Mouse (Mus musculus) limb, embryonic 14.5 days (tissue): ENCODE results near the gene Rufy3. TPM values are rescaled to one million over a fixed set of nuclear protein-coding genes. Genes with fewer than 3 reads are reported as not detected.

Source experiments
- ATAC-seq: fragments of 200-750 bp; cut with Nextera tagmentation; 2 replicates; pipeline ENCODE4 v1.8.0; 2017; ENCODE audit warnings: low read depth, moderate number of reproducible peaks, moderate TSS enrichment; ENCODE audit not compliant: low FRiP score
- DNase-seq: peaks from one replicate; pipeline ENCODE4 v3.0.0-alpha.2; 2015; ENCODE audit warnings: low spot score
- H3K27ac ChIP-seq: fragments of 300-500 bp; sonication (generic); replicated peaks from 2 replicates; pipeline ENCODE4 v1.5.1; 2014; ENCODE audit warnings: low read depth, mild to moderate bottlenecking, low read length, moderate library complexity, mixed read lengths
- H3K27me3 ChIP-seq: fragments of 300-500 bp; sonication (generic); 2 replicates; pipeline ENCODE4 v1.6.1; 2014; ENCODE audit warnings: low read length, mixed read lengths; ENCODE audit not compliant: control insufficient read depth, insufficient read depth
- H3K36me3 ChIP-seq: fragments of 300-500 bp; sonication (generic); 2 replicates; pipeline ENCODE4 v1.6.1; 2014; ENCODE audit warnings: mild to moderate bottlenecking, low read length, moderate library complexity, mixed read lengths; ENCODE audit not compliant: control insufficient read depth, insufficient read depth
- H3K4me1 ChIP-seq: fragments of 300-500 bp; sonication (generic); 2 replicates; pipeline ENCODE4 v1.6.1; 2014; ENCODE audit warnings: antibody characterized with exemption, low read length, mixed read lengths; ENCODE audit not compliant: control insufficient read depth, insufficient read depth
- H3K4me2 ChIP-seq: fragments of 300-500 bp; sonication (generic); replicated peaks from 2 replicates; pipeline ENCODE4 v1.6.1; 2014; ENCODE audit warnings: low read depth, mild to moderate bottlenecking, low read length, moderate library complexity; ENCODE audit not compliant: severe bottlenecking
- H3K4me3 ChIP-seq: fragments of 300-500 bp; sonication (generic); replicated peaks from 2 replicates; pipeline ENCODE4 v1.5.1; 2014; ENCODE audit warnings: low read length
- H3K9ac ChIP-seq: fragments of 300-500 bp; sonication (generic); 2 replicates; pipeline ENCODE4 v1.6.1; 2014; ENCODE audit warnings: mild to moderate bottlenecking, low read depth, low read length, moderate library complexity; ENCODE audit not compliant: severe bottlenecking
- H3K9me3 ChIP-seq: fragments of 300-500 bp; sonication (generic); 2 replicates; pipeline ENCODE4 v1.6.1; 2016; ENCODE audit warnings: low read length; ENCODE audit not compliant: control insufficient read depth
- POLR2A ChIP-seq: fragments of 200-500 bp; IDR thresholded peaks from 2 replicates; pipeline ENCODE4 v1.8.0; 2012; ENCODE audit warnings: inconsistent platforms, mild to moderate bottlenecking, moderate library complexity, borderline replicate concordance; ENCODE audit not compliant: insufficient read depth, insufficient read length; ENCODE audit errors: extremely low read depth
- WGBS: fragments of 180-500 bp; shearing (Covaris S2); extraction: QIAGEN DNeasy Blood & Tissue Kit; methylation state at CpG from one replicate; pipeline ENCODE4 v1.1.7; 2014; 5-methylcytosine and 5-hydroxymethylcytosine counted together
- polyA plus RNA-seq, 2 experiments: library from polyadenylated mRNA; depleted of rRNA in 1 of 2; stranded (reverse) in 1 of 2; unstranded in 1 of 2; fragments of >200 nt; fragmentation: Nextera tagmentation in 1 of 2; extraction: Ambion mirVana in 1 of 2; gene quantifications; 2 replicates each; pipeline versions ENCODE4 v1.2.1 to v1.2.3; 2012 to 2014

Gene Rufy3
- polyA plus RNA-seq, 2 experiments, result 9.6 to 15.0 TPM

GRCm38 (mm10) chr5:88688583-88689187, 123.8 kb downstream of the Rufy3 start:
- no peaks in the 10 kb centered on the region for H3K4me1 ChIP-seq
- no peak overlapping the region for H3K9ac ChIP-seq
- H3K9me3 ChIP-seq, result no peaks in the 10 kb centered on the region
- TF ChIP-seq POLR2A, result no peak
- WGBS, result 67% methylated on average over 15 of the region's 15 CpGs
- no peaks in the 10 kb centered on the region for H3K27me3 ChIP-seq
- DNase-seq (no peak), ATAC-seq (no peak)
- no peak overlapping the region for H3K4me3 ChIP-seq
- H3K27ac ChIP-seq, result no peak overlapping the region
- H3K4me2 ChIP-seq, result no peak overlapping the region
- no peaks in the 10 kb centered on the region for H3K36me3 ChIP-seq

GRCm38 (mm10) chr5:88689279-88689938, 124.6 kb downstream of the Rufy3 start:
- Histone ChIP-seq H3K4me3 (no peak overlapping the region), H3K27ac (no peak overlapping the region), H3K36me3 (no peaks in the 10 kb centered on the region), H3K27me3 (no peaks in the 10 kb centered on the region), H3K9me3 (no peaks in the 10 kb centered on the region), H3K4me1 (no peaks in the 10 kb centered on the region), H3K9ac (no peak overlapping the region), H3K4me2 (no peak overlapping the region)
- ATAC-seq (no peak), DNase-seq (peak; percentile 65)
- TF ChIP-seq POLR2A, result no peak
- WGBS, result 84% methylated on average over 3 of the region's 3 CpGs

GRCm38 (mm10) chr5:88690681-88691505, 126.1 kb downstream of the Rufy3 start:
- no peak for TF ChIP-seq POLR2A
- no peaks in the 10 kb centered on the region for H3K27me3 ChIP-seq
- H3K9me3 ChIP-seq, result no peaks in the 10 kb centered on the region
- H3K27ac ChIP-seq, result no peak overlapping the region
- no peaks in the 10 kb centered on the region for H3K36me3 ChIP-seq
- ATAC-seq (no peak), DNase-seq (no peak)
- no peak overlapping the region for H3K4me2 ChIP-seq
- no peaks in the 10 kb centered on the region for H3K4me1 ChIP-seq
- no peak overlapping the region for H3K4me3 ChIP-seq
- 65% methylated on average over 10 of the region's 10 CpGs for WGBS
- H3K9ac ChIP-seq, result no peak overlapping the region

GRCm38 (mm10) chr5:88691506-88692095, 126.8 kb downstream of the Rufy3 start:
- Histone ChIP-seq H3K4me1 (no peaks in the 10 kb centered on the region), H3K4me3 (no peak overlapping the region), H3K9ac (no peak overlapping the region), H3K4me2 (no peak overlapping the region), H3K36me3 (no peaks in the 10 kb centered on the region), H3K9me3 (no peaks in the 10 kb centered on the region), H3K27me3 (no peaks in the 10 kb centered on the region), H3K27ac (no peak overlapping the region)
- no peak for TF ChIP-seq POLR2A
- 77% methylated on average over 6 of the region's 6 CpGs for WGBS
- no peak for DNase-seq
- ATAC-seq, result no peak

- 90% methylated on average over 4 of the region's 4 CpGs for WGBS
- no peaks in the 10 kb centered on the region for H3K4me1 ChIP-seq
- H3K9ac ChIP-seq, result no peak overlapping the region
- ATAC-seq, result no peak
- H3K36me3 ChIP-seq, result no peaks in the 10 kb centered on the region
- no peaks in the 10 kb centered on the region for H3K9me3 ChIP-seq
- H3K4me3 ChIP-seq, result no peak overlapping the region
- no peaks in the 10 kb centered on the region for H3K27me3 ChIP-seq
- H3K4me2 ChIP-seq, result no peak overlapping the region
- DNase-seq, result no peak
- no peak for TF ChIP-seq POLR2A
- H3K27ac ChIP-seq, result no peak overlapping the region
These were observed 127.7 kb downstream of the Rufy3 start for GRCm38 (mm10) chr5:88692586-88692985.
